Mouse (Mus musculus): ENCODE measurements around the gene Scml4. TPM values are rescaled to one million over a fixed set of nuclear protein-coding genes. Genes with fewer than 3 reads are reported as not detected.
A peak's percentile ranks its signal among the peaks of the same experiment; 100 is the strongest.

Scml4 gene
- polyA plus RNA-seq, 2 experiments: 0.92 to 1.1 TPM

DNA sequence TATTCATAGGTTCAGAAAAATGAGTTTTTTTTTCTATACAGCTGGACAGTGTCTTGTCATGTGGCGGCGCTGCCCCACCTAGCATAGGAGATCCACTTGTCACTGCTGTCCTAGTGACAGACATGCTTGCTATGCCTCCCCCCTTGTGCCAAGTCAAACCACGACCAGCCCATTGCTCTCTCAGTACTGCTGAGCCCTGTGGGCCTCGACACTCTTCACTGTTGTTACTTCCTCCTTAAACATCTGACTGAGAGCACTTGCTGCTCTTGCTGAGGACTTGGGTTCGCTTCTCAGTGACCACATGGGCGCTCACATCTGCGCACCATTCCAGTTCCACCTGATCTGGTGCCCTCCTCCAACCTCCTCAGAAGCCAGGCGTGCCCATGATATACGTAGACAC lies 8.2 kb downstream of the Scml4 start:
- Histone ChIP-seq H3K27ac (replicated peaks; ENCODE audit: low read depth, low read length) (no peak overlapping the region), H3K9ac (ENCODE audit: low read depth, low read length, severe bottlenecking) (no peak overlapping the region), H3K27me3 (ENCODE audit: control insufficient read depth, insufficient read depth, low read length) (no peaks in the 10 kb centered on the region), H3K36me3 (ENCODE audit: control insufficient read depth, insufficient read depth, low read length) (no peaks in the 10 kb centered on the region), H3K4me2 (replicated peaks; ENCODE audit: low read depth, low read length, severe bottlenecking) (no peak overlapping the region), H3K4me3 (replicated peaks; ENCODE audit: low read length) (no peak overlapping the region), H3K9me3 (ENCODE audit: control insufficient read depth, low read length) (no peaks in the 10 kb centered on the region), H3K4me1 (ENCODE audit: control insufficient read depth, insufficient read depth, low read length) (peaks cover 16% of the 10 kb centered on the region)
- DNase-seq (ENCODE audit: low spot score) (no peak), ATAC-seq (ENCODE audit: low FRiP score, low read depth) (no peak)
- no peak for TF ChIP-seq POLR2A (IDR thresholded peaks at IDR 0.05; ENCODE audit: borderline replicate concordance, extremely low read depth, insufficient read depth, insufficient read length)
- WGBS: 89% methylated on average over 9 of the region's 9 CpGs

DNA sequence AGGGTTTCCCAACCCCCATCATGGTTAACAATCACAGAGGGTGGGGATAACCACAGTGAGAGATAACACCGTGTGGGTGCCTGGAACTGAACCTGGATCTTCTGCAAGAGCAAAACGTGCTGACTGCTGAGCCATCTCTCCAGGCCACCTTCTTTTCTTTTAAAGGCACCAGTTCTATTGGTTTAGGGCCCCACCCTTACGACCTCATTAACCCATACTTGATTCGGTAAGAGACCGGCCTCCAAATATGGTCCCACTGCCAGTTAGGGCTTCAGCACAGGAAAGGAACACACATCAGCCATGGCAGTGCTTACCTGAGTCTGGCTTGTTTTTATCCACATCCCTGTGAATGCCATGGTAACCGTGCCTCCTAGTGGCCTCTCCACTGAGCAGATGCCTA lies 9.3 kb downstream of the Scml4 start:
- TF ChIP-seq POLR2A (IDR thresholded peaks at IDR 0.05; ENCODE audit: borderline replicate concordance, extremely low read depth, insufficient read depth, insufficient read length): no peak
- no peaks in the 10 kb centered on the region for H3K27me3 ChIP-seq (ENCODE audit: control insufficient read depth, insufficient read depth, low read length)
- H3K4me2 ChIP-seq (replicated peaks; ENCODE audit: low read depth, low read length, severe bottlenecking): no peak overlapping the region
- no peaks in the 10 kb centered on the region for H3K9me3 ChIP-seq (ENCODE audit: control insufficient read depth, low read length)
- peaks cover 10% of the 10 kb centered on the region for H3K4me1 ChIP-seq (ENCODE audit: control insufficient read depth, insufficient read depth, low read length)
- no peaks in the 10 kb centered on the region for H3K36me3 ChIP-seq (ENCODE audit: control insufficient read depth, insufficient read depth, low read length)
- no peak overlapping the region for H3K27ac ChIP-seq (replicated peaks; ENCODE audit: low read depth, low read length)
- 60% methylated on average over 6 of the region's 6 CpGs for WGBS
- ATAC-seq (ENCODE audit: low FRiP score, low read depth) (no peak), DNase-seq (ENCODE audit: low spot score) (no peak)
- H3K9ac ChIP-seq (ENCODE audit: low read depth, low read length, severe bottlenecking): no peak overlapping the region
- no peak overlapping the region for H3K4me3 ChIP-seq (replicated peaks; ENCODE audit: low read length)

DNA sequence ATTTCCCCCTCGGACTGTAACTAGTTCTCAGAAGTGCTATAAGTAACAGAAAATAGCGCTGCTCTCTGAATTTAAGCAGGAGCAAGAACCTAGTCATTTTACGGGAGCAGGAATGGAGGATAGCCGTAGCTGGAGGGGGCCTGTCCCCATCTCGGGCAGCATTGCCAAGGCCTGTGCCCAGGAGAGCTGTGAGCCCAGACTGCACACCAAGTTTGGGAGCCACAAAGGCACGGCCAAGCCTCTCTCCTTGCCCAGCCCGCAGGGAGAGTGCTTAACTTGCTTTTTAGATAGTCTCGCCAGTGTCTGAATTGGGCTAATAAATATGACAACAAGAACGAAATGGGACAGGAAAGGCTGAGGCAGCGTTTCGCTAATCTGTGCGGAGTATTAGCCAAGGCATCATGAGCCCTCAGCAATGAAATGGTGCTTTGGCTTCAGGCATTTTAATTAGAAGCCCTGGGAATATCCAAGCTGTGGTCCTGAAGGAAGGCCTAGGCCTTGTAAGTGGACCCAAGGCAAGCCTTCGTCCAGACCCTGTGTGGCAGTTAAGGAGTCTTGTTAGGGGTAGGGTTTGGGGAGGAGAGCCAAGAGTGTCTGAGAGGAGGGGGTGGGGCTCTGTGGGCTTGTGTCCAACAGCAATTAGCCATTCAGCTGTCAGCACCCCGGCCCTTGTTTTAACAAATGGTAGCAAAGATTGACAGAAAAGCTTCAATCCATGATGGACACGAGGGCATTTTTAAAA lies 12.3 kb downstream of the Scml4 start:
- H3K27ac ChIP-seq (replicated peaks; ENCODE audit: low read depth, low read length): no peak overlapping the region
- H3K27me3 ChIP-seq (ENCODE audit: control insufficient read depth, insufficient read depth, low read length): no peaks in the 10 kb centered on the region
- DNase-seq (ENCODE audit: low spot score): no peak
- no peak overlapping the region for H3K4me2 ChIP-seq (replicated peaks; ENCODE audit: low read depth, low read length, severe bottlenecking)
- H3K4me1 ChIP-seq (ENCODE audit: control insufficient read depth, insufficient read depth, low read length): peaks cover 5% of the 10 kb centered on the region; the same call in 1 of the 2 replicates
- H3K9ac ChIP-seq (ENCODE audit: low read depth, low read length, severe bottlenecking): no peak overlapping the region
- H3K36me3 ChIP-seq (ENCODE audit: control insufficient read depth, insufficient read depth, low read length): no peaks in the 10 kb centered on the region
- H3K4me3 ChIP-seq (replicated peaks; ENCODE audit: low read length): no peak overlapping the region
- no peak for TF ChIP-seq POLR2A (IDR thresholded peaks at IDR 0.05; ENCODE audit: borderline replicate concordance, extremely low read depth, insufficient read depth, insufficient read length)
- H3K9me3 ChIP-seq (ENCODE audit: control insufficient read depth, low read length): no peaks in the 10 kb centered on the region
- 37% methylated on average over 15 of the region's 15 CpGs for WGBS
- peak; percentile 60 for ATAC-seq (ENCODE audit: low FRiP score, low read depth)

DNA sequence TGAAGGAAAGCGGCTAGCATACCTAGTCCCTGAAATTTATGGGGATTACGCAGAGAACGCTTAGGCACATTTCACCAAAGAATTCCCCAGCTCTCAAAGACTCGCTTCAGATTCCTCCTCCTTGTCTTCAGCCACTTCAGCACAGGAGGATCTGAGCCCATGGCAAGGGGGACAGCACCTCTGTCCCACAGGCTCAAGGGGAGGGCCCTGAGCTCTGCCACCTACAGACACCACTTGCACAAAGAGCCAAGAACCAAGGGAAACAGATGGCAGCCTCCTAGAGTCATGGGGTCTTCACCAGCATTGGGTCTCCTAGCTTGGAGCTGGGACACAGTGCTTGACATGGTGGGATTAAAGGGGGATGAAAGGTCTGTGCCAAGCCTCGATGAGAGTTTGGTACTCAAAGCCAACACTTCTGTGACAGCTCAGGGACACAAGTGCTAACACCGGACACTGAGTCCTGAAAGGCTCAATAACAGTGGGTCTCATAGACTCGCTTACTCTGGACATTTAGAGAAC lies 13.0 kb downstream of the Scml4 start:
- DNase-seq (ENCODE audit: low spot score) (no peak), ATAC-seq (ENCODE audit: low FRiP score, low read depth) (no peak)
- no peak overlapping the region for H3K27ac ChIP-seq (replicated peaks; ENCODE audit: low read depth, low read length)
- H3K27me3 ChIP-seq (ENCODE audit: control insufficient read depth, insufficient read depth, low read length): no peaks in the 10 kb centered on the region
- H3K9me3 ChIP-seq (ENCODE audit: control insufficient read depth, low read length): no peaks in the 10 kb centered on the region
- H3K4me1 ChIP-seq (ENCODE audit: control insufficient read depth, insufficient read depth, low read length): peaks cover 5% of the 10 kb centered on the region; the same call in 1 of the 2 replicates
- TF ChIP-seq POLR2A (IDR thresholded peaks at IDR 0.05; ENCODE audit: borderline replicate concordance, extremely low read depth, insufficient read depth, insufficient read length): no peak
- no peak overlapping the region for H3K4me3 ChIP-seq (replicated peaks; ENCODE audit: low read length)
- WGBS: 63% methylated on average over 7 of the region's 7 CpGs
- no peak overlapping the region for H3K4me2 ChIP-seq (replicated peaks; ENCODE audit: low read depth, low read length, severe bottlenecking)
- no peak overlapping the region for H3K9ac ChIP-seq (ENCODE audit: low read depth, low read length, severe bottlenecking)
- H3K36me3 ChIP-seq (ENCODE audit: control insufficient read depth, insufficient read depth, low read length): no peaks in the 10 kb centered on the region

DNA sequence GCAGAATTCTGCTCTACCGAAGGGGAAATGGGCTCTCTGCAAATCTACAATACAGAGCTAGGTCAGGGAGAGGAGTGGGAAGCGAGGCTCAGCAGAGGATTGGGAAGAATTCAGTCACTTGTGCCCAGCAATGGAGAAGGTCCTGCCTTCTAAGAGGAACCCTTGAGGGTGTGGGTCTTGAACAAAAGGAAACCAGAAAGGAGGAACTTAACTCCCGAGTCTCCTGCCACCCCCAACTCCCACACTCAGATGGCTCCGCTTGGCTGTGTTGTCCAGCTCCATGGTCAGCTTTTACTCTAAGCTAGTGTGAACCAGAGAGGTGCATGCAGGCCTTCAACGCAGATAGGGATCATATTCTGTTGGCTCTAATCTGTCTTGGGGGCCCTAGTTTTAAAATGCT lies 16.0 kb downstream of the Scml4 start:
- ATAC-seq (ENCODE audit: low FRiP score, low read depth) (no peak), DNase-seq (ENCODE audit: low spot score) (no peak)
- no peak overlapping the region for H3K4me2 ChIP-seq (replicated peaks; ENCODE audit: low read depth, low read length, severe bottlenecking)
- no peaks in the 10 kb centered on the region for H3K9me3 ChIP-seq (ENCODE audit: control insufficient read depth, low read length)
- no peak for TF ChIP-seq POLR2A (IDR thresholded peaks at IDR 0.05; ENCODE audit: borderline replicate concordance, extremely low read depth, insufficient read depth, insufficient read length)
- no peaks in the 10 kb centered on the region for H3K36me3 ChIP-seq (ENCODE audit: control insufficient read depth, insufficient read depth, low read length)
- H3K27ac ChIP-seq (replicated peaks; ENCODE audit: low read depth, low read length): no peak overlapping the region
- no peak overlapping the region for H3K4me3 ChIP-seq (replicated peaks; ENCODE audit: low read length)
- 77% methylated on average over 5 of the region's 5 CpGs for WGBS
- no peaks in the 10 kb centered on the region for H3K27me3 ChIP-seq (ENCODE audit: control insufficient read depth, insufficient read depth, low read length)
- H3K4me1 ChIP-seq (ENCODE audit: control insufficient read depth, insufficient read depth, low read length): peaks cover 5% of the 10 kb centered on the region; the same call in 1 of the 2 replicates
- no peak overlapping the region for H3K9ac ChIP-seq (ENCODE audit: low read depth, low read length, severe bottlenecking)
